Mouse (Mus musculus): ENCODE results near the gene Rnf220.

The Rnf220 gene

DNA sequence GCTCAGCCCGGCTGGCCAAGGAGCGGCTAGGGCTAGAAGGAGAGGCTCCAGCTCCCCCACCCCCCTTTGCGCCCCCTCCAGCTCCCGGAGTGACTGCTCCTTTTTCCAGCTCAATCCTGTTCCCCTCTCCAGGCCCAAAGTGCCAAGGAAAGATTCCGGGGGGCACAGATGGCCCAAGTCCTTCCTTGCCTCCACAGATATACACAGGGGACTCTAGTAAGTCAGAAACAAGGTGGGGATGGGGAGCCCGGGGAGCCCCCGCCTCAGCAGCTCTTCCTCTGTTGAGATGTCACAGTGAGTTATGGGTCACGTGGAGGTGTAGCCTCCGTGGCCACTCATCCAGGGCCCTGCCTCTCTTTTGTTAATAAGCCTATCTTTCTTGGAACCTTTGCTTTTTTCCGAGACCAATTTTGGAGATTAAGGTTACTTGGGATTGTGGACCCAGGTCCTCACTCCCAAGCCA lies 122.7 kb downstream of the Rnf220 start:
- DNase-seq = no peak

GRCm38 (mm10) chr4:117373324-117374077 lies 123.4 kb downstream of the Rnf220 start:
- DNase-seq = no peak

DNA sequence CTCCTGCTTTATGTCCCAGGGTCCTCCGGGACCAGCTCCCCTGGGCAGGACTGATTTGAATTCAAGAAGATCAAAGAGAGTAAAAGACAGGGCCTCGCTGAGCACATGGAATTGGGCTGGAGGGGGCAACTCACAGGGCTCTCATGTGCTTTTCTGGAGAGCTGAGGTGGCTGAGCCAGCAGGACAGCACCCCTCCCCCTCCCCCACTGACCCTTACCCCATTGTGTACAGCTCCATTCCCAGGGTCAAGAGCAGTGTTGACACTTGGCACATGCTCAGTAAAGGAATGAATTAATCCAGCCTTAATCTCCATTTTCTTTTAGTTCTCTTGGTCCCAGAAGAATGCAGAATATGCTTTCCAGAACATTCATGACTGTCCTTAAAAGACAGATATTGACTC lies 125.0 kb downstream of the Rnf220 start:
- peak; percentile 52 for DNase-seq

DNA sequence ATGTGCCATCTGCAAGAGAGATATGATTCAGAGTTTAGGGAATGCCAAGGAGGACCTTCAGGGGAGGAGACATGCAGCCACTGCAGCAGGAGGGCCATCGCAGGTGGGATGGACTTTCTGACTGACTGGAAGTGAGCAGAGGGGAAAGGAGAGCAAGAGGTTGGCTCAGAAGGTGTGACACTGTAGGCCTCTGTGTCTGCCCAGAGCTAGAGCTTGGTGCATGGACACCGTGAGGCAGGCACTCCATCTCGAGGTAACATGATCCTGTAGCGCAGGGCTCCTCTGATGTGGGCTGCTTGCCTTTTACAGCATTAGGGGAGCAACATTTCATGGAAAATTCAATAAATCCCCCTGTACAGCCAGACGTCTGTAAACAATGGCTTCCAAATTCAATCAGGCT lies 126.5 kb downstream of the Rnf220 start:
- DNase-seq = no peak

DNA sequence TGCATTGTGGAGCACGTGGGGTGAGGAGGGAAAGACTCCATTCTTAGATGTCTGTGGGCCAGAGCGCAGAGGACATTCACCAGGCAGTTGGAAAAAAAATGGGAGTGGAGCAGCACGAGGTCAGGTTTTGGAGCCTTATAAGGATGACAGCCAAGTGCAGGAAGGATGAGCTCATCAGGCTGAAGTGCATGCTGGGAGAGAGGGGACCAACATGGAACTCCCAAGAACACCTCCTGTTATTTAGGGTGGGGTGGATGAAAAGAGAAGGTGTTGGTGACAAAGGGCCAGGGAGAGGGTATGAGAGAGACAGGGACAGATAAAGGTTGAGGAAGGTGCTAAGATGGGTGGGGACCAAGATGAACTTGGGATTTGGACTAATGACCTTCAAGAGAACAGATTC lies 127.3 kb downstream of the Rnf220 start:
- no peak for DNase-seq

- no peak for DNase-seq
These were observed 129.5 kb downstream of the Rnf220 start for GRCm38 (mm10) chr4:117367365-117367764.

DNA sequence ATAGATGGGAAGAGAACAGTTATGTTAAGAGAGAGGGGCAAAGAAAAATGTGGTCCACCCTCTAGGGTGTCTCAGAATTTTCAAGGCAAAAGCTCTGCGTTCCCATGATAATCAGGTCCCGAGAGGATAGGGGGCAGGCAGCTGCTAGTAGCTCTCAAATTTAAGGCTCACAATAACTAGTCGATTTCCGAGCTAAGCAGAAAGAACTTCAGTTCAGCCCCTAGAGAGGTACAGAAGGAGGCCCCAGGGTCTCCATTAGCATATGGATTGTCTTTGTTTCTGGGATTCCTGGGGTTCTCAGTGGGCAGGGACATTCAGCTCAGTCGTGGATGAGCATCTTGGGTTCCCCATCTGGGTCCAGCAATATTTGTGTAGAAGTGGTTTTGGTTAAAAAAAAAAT lies 134.8 kb downstream of the Rnf220 start:
- no peak for DNase-seq

DNA sequence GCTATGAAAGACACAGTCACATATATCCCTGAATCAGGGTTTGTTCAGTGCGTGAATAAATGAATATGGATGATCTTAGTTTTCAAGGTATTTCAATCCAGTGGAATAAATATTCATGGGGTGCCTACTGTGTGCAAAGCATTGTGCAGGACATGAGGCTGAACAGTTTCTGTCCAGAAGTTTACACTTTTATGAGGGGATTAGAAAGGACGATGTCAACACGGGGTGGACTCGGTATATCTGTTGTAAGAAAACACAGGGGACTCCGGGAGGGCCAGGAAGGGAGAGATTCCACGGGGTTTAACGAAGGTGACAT lies 135.3 kb downstream of the Rnf220 start:
- DNase-seq = no peak

DNA sequence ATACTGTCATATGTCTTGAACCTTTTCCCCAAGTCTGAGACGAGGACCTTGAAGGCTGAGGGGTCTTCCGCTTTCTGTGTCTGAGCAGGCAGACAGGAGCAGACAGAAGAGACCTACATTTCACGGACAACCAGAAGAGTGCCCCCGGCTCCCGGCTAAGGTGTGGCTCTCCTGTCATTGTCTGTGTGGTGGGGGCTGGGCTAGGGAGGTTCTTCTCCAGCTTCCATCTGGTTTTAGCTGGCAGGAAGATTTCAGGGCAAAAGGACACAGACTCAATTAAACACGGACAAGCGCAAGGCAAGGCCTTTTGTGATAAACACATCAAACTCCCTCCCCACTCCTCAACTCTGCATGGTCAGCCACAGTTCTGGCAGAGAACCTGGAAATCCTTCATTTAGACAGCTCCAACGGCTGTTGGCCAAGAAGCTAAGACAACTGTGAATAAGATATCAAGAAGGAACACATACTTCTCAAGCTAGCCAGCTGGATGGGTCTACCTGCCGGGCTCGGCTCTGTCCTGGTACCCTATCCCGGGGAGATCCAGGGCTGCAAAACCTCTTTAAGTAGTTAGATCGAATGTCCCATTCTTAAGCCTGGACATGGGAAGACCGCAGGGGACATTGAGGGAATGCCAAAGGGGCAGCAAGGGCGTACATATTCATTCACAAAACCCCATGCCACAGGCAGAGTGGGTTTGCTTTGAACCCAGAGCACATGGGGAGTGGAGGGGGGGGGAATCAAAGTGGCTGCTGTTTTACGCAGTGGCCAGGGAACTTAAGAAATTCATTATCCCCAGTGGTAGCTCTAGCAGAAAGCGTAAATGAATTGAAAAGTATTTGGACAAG lies 135.9 kb downstream of the Rnf220 start:
- peak; percentile 36 for DNase-seq

GRCm38 (mm10) chr4:117359803-117360382 lies 137.0 kb downstream of the Rnf220 start:
- no peak for DNase-seq

GRCm38 (mm10) chr4:117357917-117358316 lies 138.9 kb downstream of the Rnf220 start:
- DNase-seq = no peak

GRCm38 (mm10) chr4:117357104-117357503 lies 139.7 kb downstream of the Rnf220 start:
- DNase-seq = no peak

- DNase-seq = peak; percentile 57
These were observed 140.6 kb downstream of the Rnf220 start for GRCm38 (mm10) chr4:117356223-117356622.

DNA sequence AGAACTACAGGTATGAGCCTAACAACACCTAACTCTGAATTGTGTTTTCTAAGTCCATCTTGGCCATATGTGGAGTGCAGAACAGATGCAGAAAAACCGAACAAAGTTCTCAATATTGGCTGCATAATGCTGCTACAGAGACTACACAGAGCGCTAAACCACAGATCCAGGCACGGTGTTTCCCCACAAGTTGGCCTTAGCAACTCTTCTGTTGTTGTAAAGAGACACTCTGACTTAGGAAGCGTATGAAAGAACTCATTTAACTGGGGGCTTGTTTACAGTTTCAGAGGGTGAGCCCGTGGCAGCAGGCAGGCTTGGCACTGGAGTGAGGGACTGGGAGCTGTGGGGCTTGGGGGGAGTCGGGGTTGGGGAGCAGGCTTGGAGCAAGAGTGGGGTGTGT lies 142.2 kb downstream of the Rnf220 start:
- DNase-seq = no peak

GRCm38 (mm10) chr4:117352957-117353356 lies 143.9 kb downstream of the Rnf220 start:
- DNase-seq = no peak

- peak; percentile 32 for DNase-seq
These were observed 144.8 kb downstream of the Rnf220 start for GRCm38 (mm10) chr4:117352071-117352470.

GRCm38 (mm10) chr4:117350139-117350693 lies 146.6 kb downstream of the Rnf220 start:
- no peak for DNase-seq

DNA sequence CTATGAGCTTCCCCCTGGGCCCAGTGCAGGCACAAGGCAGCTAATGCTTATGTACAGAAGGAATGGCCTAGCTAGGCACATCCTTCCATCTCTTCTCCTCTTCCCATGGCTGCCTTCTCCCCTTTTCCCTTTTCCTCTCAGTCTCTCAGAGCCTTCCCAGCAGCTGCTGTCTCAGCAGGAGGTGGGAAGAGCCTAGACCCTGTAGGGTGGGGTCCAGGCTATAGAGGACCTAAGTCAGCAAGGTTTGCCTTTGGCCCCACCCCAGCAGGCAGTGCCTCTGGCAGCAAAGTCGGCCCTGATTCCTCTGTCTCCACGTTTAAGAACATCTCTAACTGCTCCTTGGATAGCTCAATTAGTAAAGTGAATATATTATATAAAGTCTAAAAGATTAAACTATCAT lies 147.5 kb downstream of the Rnf220 start:
- DNase-seq = no peak

DNA sequence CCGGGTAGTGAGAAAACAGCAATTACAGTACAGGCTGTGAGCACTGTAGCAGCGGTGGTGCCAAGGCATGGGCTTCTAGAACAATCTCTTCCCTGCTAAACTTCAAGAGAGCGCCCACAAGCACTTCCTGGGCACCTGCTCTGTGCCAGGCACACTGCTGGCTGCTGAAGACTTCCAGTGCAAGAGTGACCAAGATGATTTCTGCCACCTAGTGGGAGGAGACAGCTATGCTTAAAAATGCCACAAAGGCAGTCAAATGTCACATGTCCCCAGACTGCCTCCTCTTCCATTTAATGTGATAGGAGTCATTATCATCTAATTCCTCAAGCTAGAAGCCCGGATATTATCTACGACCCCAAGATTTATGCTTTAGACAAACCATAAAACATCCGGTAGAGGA lies 150.8 kb downstream of the Rnf220 start:
- DNase-seq = peak; percentile 47

DNA sequence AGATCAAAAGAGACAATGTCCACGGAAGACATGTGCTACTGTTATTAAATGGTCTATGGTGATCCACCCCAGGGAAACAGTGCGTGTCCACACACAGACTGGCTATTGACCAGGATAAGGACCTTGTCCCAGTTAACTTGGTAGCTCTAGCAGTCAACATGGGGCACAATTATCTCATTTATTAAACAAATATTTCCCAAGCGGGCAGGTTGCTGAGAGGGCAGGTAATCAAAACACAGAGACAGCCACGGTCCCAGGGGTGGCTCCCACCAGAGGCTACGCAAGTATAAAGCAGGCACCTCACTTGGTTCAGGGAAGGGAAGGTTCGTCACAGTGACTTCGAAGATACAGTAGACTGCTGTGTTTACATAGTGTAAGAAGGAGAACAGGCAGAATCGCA lies 153.5 kb downstream of the Rnf220 start:
- no peak for DNase-seq

DNA sequence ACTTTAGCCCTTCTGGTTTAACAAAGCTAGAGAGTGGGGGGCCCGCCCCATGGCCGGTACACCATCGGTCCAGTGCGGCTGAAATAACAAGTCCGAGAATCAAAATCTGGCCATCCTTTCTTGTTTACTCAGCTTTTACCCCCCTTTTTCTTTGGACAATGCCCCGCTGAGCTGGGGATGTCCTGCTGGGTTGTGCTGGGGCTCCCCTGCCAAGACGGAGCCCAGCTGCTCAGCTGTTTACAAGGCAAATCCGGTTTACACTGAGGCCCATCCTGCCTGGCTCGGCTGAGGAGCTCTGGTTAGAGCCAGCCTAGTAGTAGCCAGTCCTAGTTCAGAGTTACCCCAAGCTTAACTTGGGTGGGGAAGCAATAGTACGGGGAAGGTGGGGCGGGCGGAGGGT lies 154.1 kb downstream of the Rnf220 start:
- peak; percentile 67 for DNase-seq

- DNase-seq = no peak
These were observed 155.6 kb downstream of the Rnf220 start for GRCm38 (mm10) chr4:117341282-117341681.

GRCm38 (mm10) chr4:117339796-117340195 lies 157.1 kb downstream of the Rnf220 start:
- DNase-seq = no peak

Measured in kidney, postnatal 10 days (tissue).